Mouse (Mus musculus) frontal cortex, postnatal 14 days (tissue): ENCODE results near the gene Itpkb.

Source experiments
- DNase-seq, 2 experiments: peaks; one replicate each; pipeline ENCODE4 v3.0.0; 2022; ENCODE audit warnings: low spot score in 2 of 2

The Itpkb gene

GRCm38 (mm10) chr1:180313517-180314440 lies 16.5 kb upstream of the Itpkb start:
- DNase-seq = no peak

GRCm38 (mm10) chr1:180314641-180315040 lies 15.6 kb upstream of the Itpkb start:
- no peak for DNase-seq

GRCm38 (mm10) chr1:180315127-180315526 lies 15.2 kb upstream of the Itpkb start:
- no peak for DNase-seq

- no peak for DNase-seq
These were observed 12.8 kb upstream of the Itpkb start for GRCm38 (mm10) chr1:180317450-180317849.

- no peak for DNase-seq
These were observed 11.9 kb upstream of the Itpkb start for GRCm38 (mm10) chr1:180318407-180318806.

GRCm38 (mm10) chr1:180319895-180320294 lies 10.4 kb upstream of the Itpkb start:
- DNase-seq = no peak

GRCm38 (mm10) chr1:180322896-180323295 lies 7.4 kb upstream of the Itpkb start:
- DNase-seq = no peak

GRCm38 (mm10) chr1:180323491-180323890 lies 6.8 kb upstream of the Itpkb start:
- no peak for DNase-seq

- DNase-seq = no peak
These were observed 6.0 kb upstream of the Itpkb start for GRCm38 (mm10) chr1:180324271-180324670.

- no peak for DNase-seq
These were observed 1.3 kb upstream of the Itpkb start for GRCm38 (mm10) chr1:180328794-180329665.

- no peak for DNase-seq
These were observed 579 bp upstream of the Itpkb start for GRCm38 (mm10) chr1:180329706-180330105.

- no peak for DNase-seq
These were observed 641 bp downstream of the Itpkb start for GRCm38 (mm10) chr1:180330707-180331545.

- DNase-seq = no peak
These were observed 1.3 kb downstream of the Itpkb start for GRCm38 (mm10) chr1:180331546-180332075.

GRCm38 (mm10) chr1:180332076-180332927 lies 2.0 kb downstream of the Itpkb start:
- DNase-seq = peak in 1 of 2 experiments; percentile 39

- DNase-seq = no peak
These were observed 2.7 kb downstream of the Itpkb start for GRCm38 (mm10) chr1:180332928-180333440.

- DNase-seq = no peak
These were observed 3.3 kb downstream of the Itpkb start for GRCm38 (mm10) chr1:180333588-180333987.

- no peak for DNase-seq
These were observed 4.3 kb downstream of the Itpkb start for GRCm38 (mm10) chr1:180334541-180334940.

GRCm38 (mm10) chr1:180335513-180336375 lies 5.5 kb downstream of the Itpkb start:
- no peak for DNase-seq

- DNase-seq = no peak
These were observed 8.1 kb downstream of the Itpkb start for GRCm38 (mm10) chr1:180338358-180338757.
